Mouse (Mus musculus) hindbrain, postnatal 0 days (tissue): ENCODE results near the gene Samd15. TPM values are rescaled to one million over a fixed set of nuclear protein-coding genes. Genes with fewer than 3 reads are reported as not detected.
A peak's percentile ranks its signal among the peaks of the same experiment; 100 is the strongest.

Source experiments
- ATAC-seq: fragments of 200-750 bp; cut with Nextera tagmentation; 2 replicates; pipeline ENCODE4 v1.8.0; 2017; ENCODE audit warnings: mild to moderate bottlenecking, moderate TSS enrichment, moderate library complexity
- DNase-seq: peaks from one replicate; pipeline ENCODE4 v3.0.0-alpha.2; 2015; ENCODE audit warnings: low spot score
- H3K27ac ChIP-seq: fragments of 300-500 bp; sonication (generic); 2 replicates; pipeline ENCODE4 v1.5.1; 2014; ENCODE audit warnings: mild to moderate bottlenecking
- H3K27me3 ChIP-seq: fragments of 300-500 bp; sonication (generic); 2 replicates; pipeline ENCODE4 v1.6.1; 2014; ENCODE audit warnings: low read length, mixed read lengths; ENCODE audit not compliant: insufficient read depth
- H3K36me3 ChIP-seq: fragments of 300-500 bp; sonication (generic); 2 replicates; pipeline ENCODE4 v1.6.1; 2014; ENCODE audit warnings: low read length, mixed read lengths; ENCODE audit not compliant: insufficient read depth
- H3K4me1 ChIP-seq: fragments of 300-500 bp; sonication (generic); 2 replicates; pipeline ENCODE4 v1.6.1; 2014; ENCODE audit warnings: antibody characterized with exemption, low read length, mixed read lengths; ENCODE audit not compliant: insufficient read depth
- H3K4me2 ChIP-seq: fragments of 300-500 bp; sonication (generic); 2 replicates; pipeline ENCODE4 v1.6.1; 2014; ENCODE audit warnings: low read depth, mild to moderate bottlenecking, low read length, moderate library complexity, mixed read lengths
- H3K4me3 ChIP-seq: fragments of 300-500 bp; sonication (generic); 2 replicates; pipeline ENCODE4 v1.5.1; 2014; ENCODE audit warnings: low read length
- H3K9ac ChIP-seq: fragments of 300-500 bp; sonication (generic); replicated peaks from 2 replicates; pipeline ENCODE4 v1.6.1; 2014; ENCODE audit warnings: mild to moderate bottlenecking, low read length, moderate library complexity, mixed read lengths
- H3K9me3 ChIP-seq: fragments of 300-500 bp; sonication (generic); 2 replicates; pipeline ENCODE4 v1.6.1; 2016; ENCODE audit warnings: low read length, mixed read lengths
- CTCF ChIP-seq: IDR thresholded peaks from 2 replicates; pipeline ENCODE4 v1.5.1; 2016; ENCODE audit warnings: antibody characterized with exemption, control low read depth, low read depth
- WGBS: fragments of 180-500 bp; shearing (Covaris S2); extraction: QIAGEN DNeasy Blood & Tissue Kit; methylation state at CpG from one replicate; pipeline ENCODE4 v1.1.7; 2014; 5-methylcytosine and 5-hydroxymethylcytosine counted together
- polyA plus RNA-seq: library from polyadenylated mRNA; unstranded; fragments of >200 nt; fragmentation: Nextera tagmentation; extraction: Ambion mirVana; gene quantifications from 2 replicates; pipeline ENCODE4 v1.2.1, GENCODE M21; 2015
- total RNA-seq: library from RNA; depleted of rRNA; stranded (reverse); fragments of >200 nt; gene quantifications from 2 replicates; pipeline ENCODE4 v1.2.3, GENCODE M21; 2014

The Samd15 gene
- total and polyA plus RNA-seq, 2 experiments from 2014 or later = 0.10 to 2.3 TPM

- TF ChIP-seq CTCF = no peak
These were observed 24.2 kb upstream of the Samd15 start for GRCm38 (mm10) chr12:87175194-87175946.

GRCm38 (mm10) chr12:87177631-87178030, 21.9 kb upstream of the Samd15 start:
- no peaks in the 10 kb centered on the region for H3K9me3 ChIP-seq
- DNase-seq (no peak), ATAC-seq (no peak)
- H3K9ac ChIP-seq = no peak overlapping the region
- no peak overlapping the region for H3K4me3 ChIP-seq
- 92% methylated on average over 4 of the region's 4 CpGs for WGBS
- peaks cover 9% of the 10 kb centered on the region; the same call in 1 of the 2 replicates for H3K36me3 ChIP-seq
- no peak for TF ChIP-seq CTCF
- H3K27ac ChIP-seq = no peak overlapping the region
- H3K4me1 ChIP-seq = no peaks in the 10 kb centered on the region
- H3K27me3 ChIP-seq = no peaks in the 10 kb centered on the region
- no peak overlapping the region for H3K4me2 ChIP-seq

More at GRCm38 (mm10) chr12:87175194-87175946, 24.2 kb upstream of the Samd15 start:
- Histone ChIP-seq H3K36me3 (peaks cover 22% of the 10 kb centered on the region; the same call in 1 of the 2 replicates), H3K4me1 (no peaks in the 10 kb centered on the region), H3K27ac (peak overlapping the region; percentile 6; the same call in 1 of the 2 replicates), H3K4me2 (no peak overlapping the region), H3K4me3 (no peak overlapping the region), H3K9me3 (no peaks in the 10 kb centered on the region), H3K27me3 (no peaks in the 10 kb centered on the region), H3K9ac (no peak overlapping the region)
- ATAC-seq = no peak
- DNase-seq = peak; percentile 8
- 77% methylated on average over 4 of the region's 4 CpGs for WGBS

GRCm38 (mm10) chr12:87193008-87193407, 6.5 kb upstream of the Samd15 start:
- no peak for DNase-seq
- Histone ChIP-seq H3K36me3 (no peaks in the 10 kb centered on the region), H3K4me3 (no peak overlapping the region), H3K27ac (no peak overlapping the region), H3K9me3 (no peaks in the 10 kb centered on the region), H3K27me3 (no peaks in the 10 kb centered on the region), H3K4me1 (no peaks in the 10 kb centered on the region), H3K9ac (no peak overlapping the region), H3K4me2 (no peak overlapping the region)
- 94% methylated on average over 3 of the region's 3 CpGs for WGBS
- TF ChIP-seq CTCF = no peak
- ATAC-seq = no peak

GRCm38 (mm10) chr12:87195069-87195468, 4.5 kb upstream of the Samd15 start:
- no peaks in the 10 kb centered on the region for H3K27me3 ChIP-seq
- no peak overlapping the region for H3K27ac ChIP-seq
- no peaks in the 10 kb centered on the region for H3K36me3 ChIP-seq
- no peaks in the 10 kb centered on the region for H3K4me1 ChIP-seq
- TF ChIP-seq CTCF = no peak
- H3K9ac ChIP-seq = no peak overlapping the region
- 90% methylated on average over 1 of the region's 1 CpGs for WGBS
- H3K4me2 ChIP-seq = no peak overlapping the region
- DNase-seq = no peak
- no peak overlapping the region for H3K4me3 ChIP-seq
- no peaks in the 10 kb centered on the region for H3K9me3 ChIP-seq
- ATAC-seq = no peak

- no peaks in the 10 kb centered on the region for H3K4me1 ChIP-seq
- no peak overlapping the region for H3K27ac ChIP-seq
- H3K9ac ChIP-seq = no peak overlapping the region
- H3K4me2 ChIP-seq = no peak overlapping the region
- DNase-seq = no peak
- no peaks in the 10 kb centered on the region for H3K9me3 ChIP-seq
- no peaks in the 10 kb centered on the region for H3K27me3 ChIP-seq
- ATAC-seq = no peak
- no peak overlapping the region for H3K4me3 ChIP-seq
- H3K36me3 ChIP-seq = no peaks in the 10 kb centered on the region
- TF ChIP-seq CTCF = no peak
These were observed 3.2 kb upstream of the Samd15 start for GRCm38 (mm10) chr12:87196310-87196709.

- H3K27me3 ChIP-seq = no peaks in the 10 kb centered on the region
- H3K9ac ChIP-seq = peak overlapping the region; percentile 89
- H3K4me3 ChIP-seq = peak overlapping the region; percentile 86
- TF ChIP-seq CTCF = no peak
- no peaks in the 10 kb centered on the region for H3K4me1 ChIP-seq
- no peak overlapping the region; the same call in 1 of the 2 replicates for H3K27ac ChIP-seq
- no peak for ATAC-seq
- no peaks in the 10 kb centered on the region for H3K9me3 ChIP-seq
- H3K36me3 ChIP-seq = no peaks in the 10 kb centered on the region
- 37% methylated on average over 6 of the region's 6 CpGs for WGBS
- DNase-seq = no peak
- H3K4me2 ChIP-seq = peak overlapping the region; percentile 78
These were observed 731 bp upstream of the Samd15 start for GRCm38 (mm10) chr12:87198792-87199191.

GRCm38 (mm10) chr12:87199973-87200586, 557 bp downstream of the Samd15 start, which contains the start of gene Tmed8:
Gene Tmed8 (minus strand): TSS chr12:87200454.
- WGBS = under 1% methylated on average over 66 of the region's 70 CpGs
- Histone ChIP-seq H3K27ac (peak within 1 kb of the TSS; percentile 92), H3K36me3 (no peaks in the 10 kb centered on the region), H3K27me3 (no peaks in the 10 kb centered on the region), H3K4me1 (no peaks in the 10 kb centered on the region), H3K9me3 (no peaks in the 10 kb centered on the region), H3K9ac (peak within 1 kb of the TSS; percentile 89), H3K4me2 (peak within 1 kb of the TSS; percentile 78), H3K4me3 (peak within 1 kb of the TSS; percentile 86)
- DNase-seq (peak; percentile 94), ATAC-seq (peak; percentile 97)
- no peak for TF ChIP-seq CTCF
